Mouse (Mus musculus): Measurements from ENCODE around the gene Kifc3. TPM values are rescaled to one million over a fixed set of nuclear protein-coding genes. Genes with fewer than 3 reads are reported as not detected.

Gene Kifc3
- polyA plus RNA-seq, 1 experiment from 2014 or later, result 20.9 TPM

GRCm38 (mm10) chr8:95059812-95060533, 142.6 kb downstream of the Kifc3 start:
- Histone ChIP-seq H3K9me3 (ENCODE audit: control insufficient read depth) (no peaks in the 10 kb centered on the region), H3K4me1 (replicated peaks; ENCODE audit: control insufficient read depth, insufficient read depth, low read length) (no peaks in the 10 kb centered on the region), H3K36me3 (ENCODE audit: control insufficient read depth, insufficient read depth) (no peaks in the 10 kb centered on the region), H3K27ac (ENCODE audit: low read depth, low read length) (no peak overlapping the region), H3K27me3 (replicated peaks; ENCODE audit: control insufficient read depth, insufficient read depth, low read length) (no peaks in the 10 kb centered on the region), H3K4me2 (replicated peaks; ENCODE audit: low read depth) (no peak overlapping the region), H3K9ac (ENCODE audit: low read depth, low read length) (no peak overlapping the region), H3K4me3 (ENCODE audit: low read depth, low read length) (no peak overlapping the region)
- 52% methylated on average over 6 of the region's 6 CpGs for WGBS
- no peak for TF ChIP-seq CTCF (IDR thresholded peaks at IDR 0.05; ENCODE audit: low read depth)
- ATAC-seq, result no peak

- H3K27ac ChIP-seq (ENCODE audit: low read depth, low read length), result no peak overlapping the region
- no peaks in the 10 kb centered on the region for H3K36me3 ChIP-seq (ENCODE audit: control insufficient read depth, insufficient read depth)
- TF ChIP-seq CTCF (IDR thresholded peaks at IDR 0.05; ENCODE audit: low read depth), result no peak
- H3K9ac ChIP-seq (ENCODE audit: low read depth, low read length), result no peak overlapping the region
- no peak for ATAC-seq
- H3K4me1 ChIP-seq (replicated peaks; ENCODE audit: control insufficient read depth, insufficient read depth, low read length), result no peaks in the 10 kb centered on the region
- no peaks in the 10 kb centered on the region for H3K9me3 ChIP-seq (ENCODE audit: control insufficient read depth)
- 79% methylated on average over 6 of the region's 6 CpGs for WGBS
- H3K4me3 ChIP-seq (ENCODE audit: low read depth, low read length), result no peak overlapping the region
- H3K27me3 ChIP-seq (replicated peaks; ENCODE audit: control insufficient read depth, insufficient read depth, low read length), result no peaks in the 10 kb centered on the region
- H3K4me2 ChIP-seq (replicated peaks; ENCODE audit: low read depth), result no peak overlapping the region
These were observed 144.0 kb downstream of the Kifc3 start for GRCm38 (mm10) chr8:95058661-95059060.

DNA sequence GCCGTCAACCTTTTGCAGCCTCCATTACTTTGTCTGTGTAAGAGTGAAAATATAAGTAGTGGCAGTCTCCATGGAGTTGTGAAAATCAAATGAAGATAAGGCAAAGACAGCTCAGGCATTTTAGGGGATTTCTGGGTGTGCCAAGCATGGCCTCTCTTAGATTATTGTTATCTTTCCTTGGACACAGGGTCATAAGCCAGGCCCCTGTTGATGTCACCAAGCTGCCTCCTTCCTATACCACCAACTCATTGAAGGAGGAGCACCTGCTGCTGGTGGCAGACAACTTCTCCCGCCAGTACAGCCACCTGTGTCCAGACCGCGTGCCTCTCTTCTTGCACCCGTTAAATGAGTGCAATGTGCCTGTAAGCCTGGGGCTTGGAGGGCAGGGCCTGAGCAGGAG, 146.2 kb downstream of the Kifc3 start:
- H3K27ac ChIP-seq (ENCODE audit: low read depth, low read length), result no peak overlapping the region
- no peaks in the 10 kb centered on the region for H3K4me1 ChIP-seq (replicated peaks; ENCODE audit: control insufficient read depth, insufficient read depth, low read length)
- no peaks in the 10 kb centered on the region for H3K27me3 ChIP-seq (replicated peaks; ENCODE audit: control insufficient read depth, insufficient read depth, low read length)
- no peak for ATAC-seq
- 73% methylated on average over 5 of the region's 5 CpGs for WGBS
- no peaks in the 10 kb centered on the region for H3K36me3 ChIP-seq (ENCODE audit: control insufficient read depth, insufficient read depth)
- no peak overlapping the region for H3K9ac ChIP-seq (ENCODE audit: low read depth, low read length)
- no peak overlapping the region for H3K4me3 ChIP-seq (ENCODE audit: low read depth, low read length)
- no peak for TF ChIP-seq CTCF (IDR thresholded peaks at IDR 0.05; ENCODE audit: low read depth)
- H3K4me2 ChIP-seq (replicated peaks; ENCODE audit: low read depth), result no peak overlapping the region
- H3K9me3 ChIP-seq (ENCODE audit: control insufficient read depth), result no peaks in the 10 kb centered on the region

- Histone ChIP-seq H3K4me3 (ENCODE audit: low read depth, low read length) (no peak within 1 kb of the TSS), H3K27me3 (replicated peaks; ENCODE audit: control insufficient read depth, insufficient read depth, low read length) (no peaks in the 10 kb centered on the region), H3K27ac (ENCODE audit: low read depth, low read length) (no peak within 1 kb of the TSS), H3K9me3 (ENCODE audit: control insufficient read depth) (no peaks in the 10 kb centered on the region), H3K4me2 (replicated peaks; ENCODE audit: low read depth) (no peak within 1 kb of the TSS), H3K36me3 (ENCODE audit: control insufficient read depth, insufficient read depth) (no peaks in the 10 kb centered on the region), H3K9ac (ENCODE audit: low read depth, low read length) (no peak within 1 kb of the TSS), H3K4me1 (replicated peaks; ENCODE audit: control insufficient read depth, insufficient read depth, low read length) (no peaks in the 10 kb centered on the region)
- 23% methylated on average over 2 of the region's 2 CpGs for WGBS
- TF ChIP-seq CTCF (IDR thresholded peaks at IDR 0.05; ENCODE audit: low read depth), result no peak
- ATAC-seq, result no peak
These were observed 147.6 kb downstream of the Kifc3 start, which contains the start of gene Drc7 for GRCm38 (mm10) chr8:95054927-95055510. Gene Drc7, plus strand, starts transcription at chr8:95055103.

DNA sequence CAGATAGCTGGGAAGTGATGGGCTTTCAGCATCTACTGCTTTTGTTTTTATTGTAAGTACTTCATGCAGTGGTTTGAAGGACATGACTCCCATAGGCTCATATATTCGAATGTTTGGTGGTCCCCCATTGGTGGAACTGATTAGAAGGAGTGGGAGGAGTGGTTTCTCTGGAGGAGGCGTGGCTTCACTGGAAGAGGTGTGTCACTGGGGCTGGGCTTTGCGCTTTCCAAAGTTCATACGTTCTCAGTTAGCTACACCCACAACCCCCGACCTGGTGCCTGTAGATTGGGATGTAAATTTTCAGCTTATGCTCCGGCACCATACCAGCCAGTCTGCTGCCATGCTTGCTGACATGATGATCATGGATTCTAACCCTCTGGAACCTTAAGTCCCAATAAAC, 148.2 kb downstream of the Kifc3 start:
- Histone ChIP-seq H3K36me3 (ENCODE audit: control insufficient read depth, insufficient read depth) (no peaks in the 10 kb centered on the region), H3K9ac (ENCODE audit: low read depth, low read length) (no peak overlapping the region), H3K4me1 (replicated peaks; ENCODE audit: control insufficient read depth, insufficient read depth, low read length) (no peaks in the 10 kb centered on the region), H3K27me3 (replicated peaks; ENCODE audit: control insufficient read depth, insufficient read depth, low read length) (no peaks in the 10 kb centered on the region), H3K4me2 (replicated peaks; ENCODE audit: low read depth) (no peak overlapping the region), H3K4me3 (ENCODE audit: low read depth, low read length) (no peak overlapping the region), H3K9me3 (ENCODE audit: control insufficient read depth) (no peaks in the 10 kb centered on the region), H3K27ac (ENCODE audit: low read depth, low read length) (no peak overlapping the region)
- TF ChIP-seq CTCF (IDR thresholded peaks at IDR 0.05; ENCODE audit: low read depth), result no peak
- ATAC-seq, result no peak
- 52% methylated on average over 6 of the region's 6 CpGs for WGBS

Other genes with a start within 250 kb of the Kifc3 start
- gene Adgrg1, start 228.1 kb downstream of the Kifc3 start, polyA plus RNA-seq (2015; fragmentation: Nextera tagmentation; extraction: Ambion mirVana), result 22.3 and 22.7 TPM in 2 replicates
- 4.2 and 4.7 TPM in 2 replicates for gene Adgrg3, start 185.1 kb downstream of the Kifc3 start, polyA plus RNA-seq (2015; fragmentation: Nextera tagmentation; extraction: Ambion mirVana)
- gene Drc7, start 147.7 kb downstream of the Kifc3 start, polyA plus RNA-seq (2015; fragmentation: Nextera tagmentation; extraction: Ambion mirVana), result not detected in 2 replicates
- gene Katnb1, start 121.6 kb downstream of the Kifc3 start, polyA plus RNA-seq (2015; fragmentation: Nextera tagmentation; extraction: Ambion mirVana), result 12.7 and 14.2 TPM in 2 replicates
- 0.63 and 0.94 TPM in 2 replicates for gene Cngb1, start 103.8 kb upstream of the Kifc3 start, polyA plus RNA-seq (2015; fragmentation: Nextera tagmentation; extraction: Ambion mirVana)
- 0.46 TPM in 1 of 2 replicates, not detected in the other for gene Tepp, start 107.8 kb upstream of the Kifc3 start, polyA plus RNA-seq (2015; fragmentation: Nextera tagmentation; extraction: Ambion mirVana)
- gene Zfp319, start 129.1 kb upstream of the Kifc3 start, polyA plus RNA-seq (2015; fragmentation: Nextera tagmentation; extraction: Ambion mirVana), result 2.2 and 2.3 TPM in 2 replicates
- 22.3 and 25.6 TPM in 2 replicates for gene Usb1, start 129.5 kb upstream of the Kifc3 start, polyA plus RNA-seq (2015; fragmentation: Nextera tagmentation; extraction: Ambion mirVana)
- 9.9 and 11.9 TPM in 2 replicates for gene Mmp15, start 149.5 kb upstream of the Kifc3 start, polyA plus RNA-seq (2015; fragmentation: Nextera tagmentation; extraction: Ambion mirVana)
- 61.5 and 62.2 TPM in 2 replicates for gene Cfap20, start 232.1 kb upstream of the Kifc3 start, polyA plus RNA-seq (2015; fragmentation: Nextera tagmentation; extraction: Ambion mirVana)